Mouse (Mus musculus): Measurements from ENCODE around the gene Lrrc1.

The Lrrc1 gene

GRCm38 (mm10) chr9:77463861-77464260 is 80.8 kb downstream of the Lrrc1 start:
- DNase-seq (ENCODE audit: low spot score in 2 of 2), result no peak

- no peak for DNase-seq (ENCODE audit: low spot score in 2 of 2)
Observed at GRCm38 (mm10) chr9:77463195-77463594, 81.5 kb downstream of the Lrrc1 start.

- no peak for DNase-seq (ENCODE audit: low spot score in 2 of 2)
Observed at GRCm38 (mm10) chr9:77461371-77461915, 83.2 kb downstream of the Lrrc1 start.

- no peak for DNase-seq (ENCODE audit: low spot score in 2 of 2)
Observed at GRCm38 (mm10) chr9:77460408-77460807, 84.3 kb downstream of the Lrrc1 start.

GRCm38 (mm10) chr9:77459365-77459764 is 85.3 kb downstream of the Lrrc1 start:
- no peak for DNase-seq (ENCODE audit: low spot score in 2 of 2)

- DNase-seq (ENCODE audit: low spot score in 2 of 2), result peak; percentile 67
Observed at GRCm38 (mm10) chr9:77456169-77456826, 88.4 kb downstream of the Lrrc1 start.

- DNase-seq (ENCODE audit: low spot score in 2 of 2), result no peak
Observed at GRCm38 (mm10) chr9:77455439-77456168, 89.1 kb downstream of the Lrrc1 start.

- DNase-seq (ENCODE audit: low spot score in 2 of 2), result no peak
Observed at GRCm38 (mm10) chr9:77452046-77452807, 92.4 kb downstream of the Lrrc1 start.

- no peak for DNase-seq (ENCODE audit: low spot score in 2 of 2)
Observed at GRCm38 (mm10) chr9:77450447-77450846, 94.2 kb downstream of the Lrrc1 start.

- no peak for DNase-seq (ENCODE audit: low spot score in 2 of 2)
Observed at GRCm38 (mm10) chr9:77444876-77445275, 99.8 kb downstream of the Lrrc1 start.

- no peak for DNase-seq (ENCODE audit: low spot score in 2 of 2)
Observed at GRCm38 (mm10) chr9:77439371-77439770, 105.3 kb downstream of the Lrrc1 start.

- no peak for DNase-seq (ENCODE audit: low spot score in 2 of 2)
Observed at GRCm38 (mm10) chr9:77438836-77439271, 105.8 kb downstream of the Lrrc1 start.

- no peak for DNase-seq (ENCODE audit: low spot score in 2 of 2)
Observed at GRCm38 (mm10) chr9:77437131-77437530, 107.5 kb downstream of the Lrrc1 start.

- no peak for DNase-seq (ENCODE audit: low spot score in 2 of 2)
Observed at GRCm38 (mm10) chr9:77434965-77435364, 109.7 kb downstream of the Lrrc1 start.

- DNase-seq (ENCODE audit: low spot score in 2 of 2), result no peak
Observed at GRCm38 (mm10) chr9:77433476-77433875, 111.2 kb downstream of the Lrrc1 start.

- DNase-seq (ENCODE audit: low spot score in 2 of 2), result no peak
Observed at GRCm38 (mm10) chr9:77432030-77432429, 112.6 kb downstream of the Lrrc1 start.

GRCm38 (mm10) chr9:77430413-77431087 is 114.1 kb downstream of the Lrrc1 start:
- DNase-seq (ENCODE audit: low spot score in 2 of 2), result no peak

GRCm38 (mm10) chr9:77429230-77430015 is 115.2 kb downstream of the Lrrc1 start:
- DNase-seq (ENCODE audit: low spot score in 2 of 2), result no peak

GRCm38 (mm10) chr9:77428748-77429140 is 115.9 kb downstream of the Lrrc1 start:
- DNase-seq (ENCODE audit: low spot score in 2 of 2), result no peak

- no peak for DNase-seq (ENCODE audit: low spot score in 2 of 2)
Observed at GRCm38 (mm10) chr9:77428115-77428747, 116.4 kb downstream of the Lrrc1 start.

Measured in right cerebral cortex, adult 2 months (tissue).